Mouse (Mus musculus) urinary bladder, postnatal 14 days (tissue): ENCODE measurements at regions not wholly inside any gene's neighbourhood (a gene's known extent, or its start where the extent isn't known, plus 50 kb on each side); places are given as distances from the start of the nearest gene placed in this dataset.

Experiments
- DNase-seq: peaks from one replicate; pipeline ENCODE4 v3.0.0; 2021; ENCODE audit warnings: low spot score

GRCm38 (mm10) chr5:64462411-64462810, 306.3 kb downstream of the Tbc1d1 start:
- no peak for DNase-seq

DNA sequence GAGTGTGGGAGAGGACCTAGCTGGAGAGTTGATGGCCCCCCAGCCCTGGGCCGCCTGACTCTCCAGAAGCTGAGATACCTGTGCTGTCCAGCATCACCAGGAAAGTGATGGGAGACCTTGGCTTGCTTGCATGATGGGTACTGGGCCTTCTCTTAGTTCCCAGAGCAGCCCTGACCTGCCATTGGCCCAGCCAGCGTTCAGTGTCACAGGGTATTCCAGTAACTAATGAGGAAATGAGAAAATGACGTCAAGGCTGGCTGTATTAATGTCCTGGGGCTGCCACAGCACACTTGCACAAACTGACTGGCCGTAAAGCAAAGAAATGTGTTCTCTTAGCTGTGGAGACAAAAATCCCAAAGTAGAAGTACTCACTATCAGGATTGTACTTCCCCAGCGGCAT, 307.5 kb downstream of the Tbc1d1 start:
- DNase-seq, result no peak

GRCm38 (mm10) chr5:64466320-64466719, 310.2 kb downstream of the Tbc1d1 start:
- no peak for DNase-seq

GRCm38 (mm10) chr5:64467856-64468255, 311.8 kb downstream of the Tbc1d1 start:
- no peak for DNase-seq

DNA sequence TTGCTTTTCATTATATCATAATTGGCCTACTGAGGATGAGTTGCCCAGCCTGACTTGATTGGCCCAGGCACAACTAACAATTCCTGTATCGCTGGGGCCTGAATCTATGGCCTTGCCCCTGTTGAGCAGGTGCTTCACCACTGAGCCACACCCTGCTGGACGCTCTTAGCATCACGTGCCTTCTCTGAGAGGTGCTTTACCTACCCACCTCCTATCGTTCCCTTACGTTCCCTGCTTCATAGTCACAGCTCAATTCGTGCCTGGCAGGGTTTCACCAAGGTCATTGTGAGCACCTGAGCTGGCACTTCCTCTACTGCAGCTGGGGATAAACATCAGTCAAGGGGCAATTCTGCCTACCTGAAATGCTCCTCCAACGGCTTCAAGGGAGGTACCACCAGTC, 312.2 kb downstream of the Tbc1d1 start:
- no peak for DNase-seq

GRCm38 (mm10) chr5:64472008-64472407, 315.9 kb downstream of the Tbc1d1 start:
- no peak for DNase-seq

DNA sequence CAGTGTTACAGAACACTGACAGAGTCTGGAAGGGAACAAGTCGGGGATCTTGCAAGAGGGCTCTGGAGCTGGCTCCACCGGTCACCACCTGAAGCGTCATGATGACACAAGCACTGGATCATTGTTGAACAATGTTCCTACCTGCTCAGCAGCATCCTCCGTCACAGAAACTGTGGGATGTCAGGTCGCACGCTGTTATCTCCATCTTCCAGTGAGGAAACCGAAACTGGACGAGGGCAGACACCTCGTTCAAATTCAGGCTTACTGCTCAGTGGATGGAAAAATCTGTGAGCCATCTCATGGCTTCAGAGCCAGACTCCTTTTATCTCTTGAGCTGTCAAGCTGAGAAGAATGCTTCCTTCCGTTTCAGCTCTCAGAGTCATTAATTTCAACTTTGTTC, 316.3 kb downstream of the Tbc1d1 start:
- DNase-seq, result no peak

DNA sequence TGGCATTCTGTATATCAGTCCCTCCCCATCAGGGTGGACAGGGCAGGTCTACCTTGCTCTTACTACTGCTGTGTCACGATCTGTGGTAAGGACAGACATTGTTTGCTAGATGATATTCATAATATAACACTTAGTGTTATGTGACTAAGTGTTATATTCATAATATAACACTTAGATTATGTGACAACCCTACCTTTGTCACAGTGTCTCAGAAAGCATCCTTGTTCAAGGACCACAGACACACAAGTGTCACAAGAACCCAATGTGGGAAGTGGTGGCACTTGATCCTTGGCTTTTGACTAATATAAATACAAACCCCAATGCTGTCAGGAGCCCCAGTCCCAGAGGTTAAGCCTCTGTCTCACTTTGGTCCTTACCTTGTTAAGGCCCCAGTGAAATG, 318.8 kb downstream of the Tbc1d1 start:
- DNase-seq, result no peak

DNA sequence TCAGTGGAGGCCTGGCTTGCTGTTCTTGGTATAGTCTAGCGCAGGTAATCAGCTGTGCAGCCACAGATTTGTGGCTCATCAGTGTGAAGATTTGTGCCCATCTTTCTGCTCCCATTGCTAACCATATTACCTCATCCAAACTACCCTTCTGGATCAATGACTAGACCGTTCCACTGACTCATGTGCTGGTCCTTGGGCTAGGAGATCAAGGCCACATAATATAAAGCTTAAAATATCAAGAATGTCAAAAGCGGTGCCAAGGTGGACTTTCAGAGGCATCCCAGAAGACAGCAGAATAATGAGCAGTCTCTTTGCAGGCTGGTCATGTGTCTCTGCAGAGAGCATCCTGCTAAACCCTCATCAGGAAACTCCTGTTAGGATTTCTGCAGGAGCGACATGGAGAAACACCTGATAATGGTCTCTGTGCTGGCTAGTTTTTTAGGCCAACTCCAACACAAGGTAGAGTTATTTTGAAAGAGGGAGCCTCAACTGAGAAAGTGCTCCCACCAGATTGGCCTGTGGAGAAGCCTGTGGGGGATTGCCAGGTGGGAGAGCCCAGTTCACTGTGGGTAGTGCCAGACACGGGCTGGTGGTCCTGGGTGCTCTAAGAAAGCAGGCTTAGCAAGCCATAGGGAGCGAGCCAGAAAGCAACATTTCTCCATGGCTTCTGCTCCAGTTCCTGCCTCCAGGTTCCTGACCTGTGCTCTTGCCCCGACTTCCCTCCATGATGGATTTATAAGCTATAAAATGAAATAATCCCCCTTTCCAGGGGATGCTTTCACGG, 319.8 kb downstream of the Tbc1d1 start:
- DNase-seq, result no peak

DNA sequence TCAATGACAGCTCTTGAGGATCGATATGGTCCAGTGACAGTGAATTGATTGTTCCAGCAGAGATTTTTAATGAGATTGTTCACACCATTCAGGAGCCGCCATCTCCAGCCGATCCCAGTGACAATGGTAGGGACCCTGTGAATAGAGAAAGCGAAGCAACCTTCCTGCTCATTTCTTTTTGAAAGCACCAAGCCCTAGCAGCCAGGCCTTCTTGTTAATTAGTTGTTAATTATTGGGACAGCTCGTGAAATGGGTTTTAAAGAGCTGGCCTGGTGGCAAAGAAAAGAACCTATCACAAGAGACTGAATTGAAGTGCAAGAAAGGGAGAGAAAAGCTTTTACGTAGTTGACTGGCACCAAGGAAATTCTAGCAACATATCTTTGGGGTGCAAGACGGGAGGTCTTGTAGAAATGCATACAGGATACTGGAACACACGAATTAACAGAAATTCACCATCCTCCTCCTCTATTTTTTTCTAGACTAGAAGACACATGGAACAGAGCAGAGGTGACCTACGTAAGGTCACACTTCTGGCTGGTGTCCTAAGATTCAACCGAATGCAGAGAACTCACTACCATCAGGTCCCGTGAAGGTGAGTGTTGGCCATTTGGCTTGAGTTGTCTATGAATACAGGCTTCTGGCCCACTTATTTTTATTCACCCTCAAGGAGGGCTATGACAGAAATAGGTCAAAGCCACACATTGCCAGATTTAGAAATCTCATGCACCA, 320.7 kb downstream of the Tbc1d1 start:
- no peak for DNase-seq

DNA sequence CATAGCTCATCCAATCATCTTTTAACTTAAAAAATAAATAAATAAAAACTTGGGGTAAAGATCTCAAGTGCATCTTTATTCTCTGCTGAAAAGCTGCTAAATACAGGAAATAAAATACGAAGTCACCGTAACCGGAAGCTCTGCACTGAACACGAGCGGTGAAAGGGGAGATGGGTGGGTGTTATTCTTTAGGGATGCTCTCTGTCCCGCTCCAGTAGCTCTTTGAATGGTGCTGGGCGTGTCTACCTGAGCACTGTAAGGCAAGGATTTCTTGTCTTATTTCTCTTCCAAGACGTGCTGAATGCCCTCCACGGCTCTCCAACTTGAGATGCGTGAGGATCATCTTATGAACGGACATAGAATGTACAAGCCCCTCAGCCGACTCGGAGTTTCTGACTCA, 322.0 kb downstream of the Tbc1d1 start:
- DNase-seq, result no peak

- no peak for DNase-seq
These were observed 322.6 kb downstream of the Tbc1d1 start for GRCm38 (mm10) chr5:64478599-64479214.

DNA sequence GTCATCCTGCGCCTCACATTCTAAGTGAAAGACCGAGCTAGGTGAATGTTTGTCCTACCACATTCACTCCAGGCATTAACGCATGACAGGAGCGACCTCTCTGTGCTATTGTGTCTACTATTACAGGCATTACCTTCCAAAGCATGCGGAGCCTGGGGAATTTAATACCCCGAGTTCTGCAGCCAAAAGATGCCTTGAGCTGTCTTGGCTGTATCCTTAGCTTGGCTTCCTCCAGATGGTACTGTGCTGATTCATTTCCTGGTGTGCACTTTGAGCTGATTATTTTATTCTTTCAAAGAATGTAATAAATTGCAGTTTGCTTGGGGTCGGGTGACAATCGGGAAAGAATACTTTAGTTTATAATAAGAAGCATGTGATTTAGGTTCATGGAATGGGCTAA, 323.2 kb downstream of the Tbc1d1 start:
- DNase-seq, result no peak

- DNase-seq, result no peak
These were observed 318.1 kb upstream of the Klf3 start for GRCm38 (mm10) chr5:64485043-64485442.

DNA sequence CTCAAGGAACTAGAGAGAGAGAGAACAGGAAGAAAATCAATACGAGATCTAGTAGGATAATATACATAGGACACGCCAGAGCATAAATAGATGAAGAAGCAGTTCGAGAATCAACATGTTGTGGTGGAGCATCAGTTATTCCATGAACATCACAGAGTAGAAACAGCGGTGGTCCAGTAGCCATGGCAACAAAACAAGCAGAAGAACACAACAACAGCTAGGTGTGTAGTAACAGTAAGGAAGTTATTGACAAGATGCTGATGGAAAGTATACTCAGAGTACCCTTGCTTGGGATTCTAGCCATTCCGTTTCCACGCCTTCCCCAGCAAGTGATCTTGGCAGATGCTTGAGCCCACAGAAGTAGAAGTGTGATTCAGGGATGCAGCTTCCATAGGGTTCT, 317.3 kb upstream of the Klf3 start:
- no peak for DNase-seq

DNA sequence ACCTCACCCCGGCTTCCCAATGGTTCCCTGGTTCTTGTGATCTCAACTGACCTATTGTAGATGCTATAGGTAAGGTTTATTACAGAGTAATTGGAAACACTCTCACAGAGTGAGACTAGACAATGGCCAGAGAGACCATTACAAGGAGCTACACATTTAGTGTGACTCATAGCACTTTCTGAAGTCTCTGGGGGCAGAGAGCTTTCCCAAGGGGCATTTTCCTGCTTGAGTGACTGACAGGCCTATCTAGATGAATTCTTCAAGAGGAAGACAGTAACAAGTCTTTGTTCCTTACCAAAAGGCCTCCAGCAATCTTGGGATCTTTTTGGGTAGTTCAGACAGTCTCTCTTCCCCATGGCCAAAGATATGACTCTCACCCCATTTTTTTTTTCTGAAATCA, 316.4 kb upstream of the Klf3 start:
- no peak for DNase-seq

DNA sequence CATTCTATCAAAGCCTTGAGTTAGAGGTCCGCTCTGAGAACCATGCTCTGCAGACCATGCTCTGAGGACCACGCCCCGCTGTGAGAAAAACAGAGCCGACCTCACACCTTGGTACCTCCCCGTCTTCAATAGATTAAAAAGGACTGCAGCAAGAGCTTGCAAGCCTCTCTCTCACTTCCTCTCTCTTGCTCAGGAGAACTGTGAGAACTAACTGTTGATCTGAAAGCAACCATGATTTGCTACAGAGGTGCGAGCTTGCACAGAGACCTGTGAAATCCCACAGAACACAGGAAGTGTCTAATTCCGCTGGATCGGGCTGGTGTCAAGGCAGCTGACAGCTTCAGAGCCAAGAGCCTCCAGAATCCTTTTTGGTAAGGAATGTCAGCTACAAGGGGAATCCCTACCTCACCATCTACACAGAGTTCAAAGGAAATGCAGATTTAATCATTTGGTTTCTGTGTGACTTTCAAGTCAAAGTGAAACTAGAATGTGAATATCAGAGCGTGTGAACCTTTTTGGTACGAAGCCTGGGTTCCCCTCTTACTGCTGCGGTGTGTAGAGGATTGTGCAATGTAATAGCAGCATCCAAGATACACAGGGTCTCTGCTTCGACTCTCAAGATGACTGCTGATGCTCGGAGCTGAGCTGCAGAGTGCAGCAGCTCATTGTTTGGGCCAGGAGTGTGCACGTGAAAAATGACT, 315.3 kb upstream of the Klf3 start:
- no peak for DNase-seq

DNA sequence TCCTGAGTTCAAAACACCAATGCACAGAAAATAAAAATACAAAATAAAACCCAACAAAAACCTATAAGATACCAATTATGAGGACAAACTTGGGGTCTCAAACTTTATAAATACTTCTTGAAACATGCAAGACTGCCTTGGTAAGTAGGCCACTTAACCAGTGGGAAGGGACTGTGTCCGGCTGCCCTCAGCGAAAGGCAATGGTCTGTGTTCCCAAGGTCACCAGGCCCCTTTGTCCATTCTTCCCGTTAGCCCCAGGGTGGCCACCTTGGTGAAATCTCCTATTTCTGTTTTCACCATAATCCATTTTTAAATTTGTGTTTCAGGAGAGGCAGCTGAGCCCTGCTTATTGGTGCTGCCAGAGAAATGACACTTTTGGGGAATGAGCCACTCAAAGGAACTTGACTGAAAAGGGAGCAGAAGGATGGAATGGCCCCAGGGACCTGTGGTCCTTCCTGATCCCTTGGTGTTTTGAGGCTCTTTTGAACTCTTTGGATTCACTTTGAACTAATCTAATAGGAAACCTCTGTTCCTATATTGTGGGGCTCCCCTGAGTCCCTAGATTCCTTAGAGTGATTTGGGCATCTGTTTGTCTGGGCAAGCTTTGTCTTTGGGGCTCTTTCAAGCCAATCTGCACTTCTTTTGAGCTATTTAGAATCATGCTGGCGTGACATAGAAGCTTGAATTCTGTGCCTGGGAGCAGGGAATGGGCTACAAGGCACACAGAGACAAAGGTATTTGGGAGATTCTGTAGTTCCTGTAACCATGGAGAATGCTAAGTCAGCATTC, 313.3 kb upstream of the Klf3 start:
- DNase-seq, result no peak

GRCm38 (mm10) chr5:64490445-64490950, 312.7 kb upstream of the Klf3 start:
- no peak for DNase-seq

GRCm38 (mm10) chr5:64494429-64494828, 308.8 kb upstream of the Klf3 start:
- no peak for DNase-seq

DNA sequence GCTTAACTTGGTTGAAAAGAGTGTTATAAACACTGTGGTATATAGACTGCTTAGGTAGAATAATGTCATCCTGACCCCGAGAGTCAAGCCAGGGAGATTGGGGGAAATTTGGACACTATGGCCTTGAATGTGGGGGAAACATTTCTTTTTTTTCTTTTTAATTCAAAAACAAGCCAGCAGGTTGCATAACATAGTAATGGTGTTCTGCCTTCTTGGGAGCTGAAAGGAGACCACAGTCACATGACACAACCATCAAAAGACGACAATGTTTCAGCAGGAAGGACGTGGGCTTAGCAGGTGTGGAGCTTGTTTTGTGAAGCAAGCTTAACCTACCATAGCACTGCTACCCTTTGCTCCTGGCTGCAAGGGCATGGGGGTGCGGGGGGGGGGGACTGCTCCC, 306.3 kb upstream of the Klf3 start:
- no peak for DNase-seq

GRCm38 (mm10) chr5:64498431-64498830, 304.8 kb upstream of the Klf3 start:
- DNase-seq, result no peak
